Mouse (Mus musculus) CH12.LX (cell line): ENCODE data around the gene Ppp4r4. TPM values are rescaled to one million over a fixed set of nuclear protein-coding genes. Genes with fewer than 3 reads are reported as not detected.

ENCODE experiments used
- DNase-seq: peaks from one replicate; pipeline ENCODE4 v3.0.0-alpha.2; 2013; ENCODE audit errors: extremely low read depth
- H3K27ac ChIP-seq: 2 replicates; pipeline ENCODE4 v1.5.1; 2012; ENCODE audit warnings: low read depth, mild to moderate bottlenecking, control low read depth, moderate library complexity; ENCODE audit not compliant: insufficient read depth
- H3K27me3 ChIP-seq: replicated peaks from 2 replicates; pipeline ENCODE3; 2012; ENCODE audit warnings: inconsistent platforms
- H3K36me3 ChIP-seq, 2 experiments: replicated peaks in 1 of 2; 2 replicates each; pipeline versions ENCODE3 to v1.6.1; 2012; ENCODE audit warnings: inconsistent platforms in 1 of 2, low read length in 1 of 2, mild to moderate bottlenecking in 1 of 2, mixed read lengths in 1 of 2, moderate library complexity in 1 of 2; ENCODE audit not compliant: control insufficient read depth in 1 of 2, insufficient read depth in 1 of 2
- H3K4me1 ChIP-seq, 2 experiments: 2 replicates each; pipeline ENCODE4 v1.6.1; 2012; ENCODE audit warnings: inconsistent platforms in 1 of 2, moderate library complexity in 1 of 2; ENCODE audit not compliant: insufficient read depth in 2 of 2, control insufficient read depth in 1 of 2
- H3K4me2 ChIP-seq: 2 replicates; pipeline ENCODE4 v1.6.1; 2012; ENCODE audit warnings: low read depth, mild to moderate bottlenecking, control low read depth; ENCODE audit not compliant: poor library complexity, insufficient read depth, severe bottlenecking
- H3K4me3 ChIP-seq, 3 experiments: fragments of 150-350 bp in 1 of 3; sonication (generic) in 1 of 3; replicated peaks in 1 of 3; 2 replicates each; pipeline versions ENCODE3 to v1.5.1; 2011 to 2012; ENCODE audit warnings: low read depth in 2 of 3, low read length in 2 of 3, mild to moderate bottlenecking in 2 of 3, moderate library complexity in 2 of 3, control low read depth in 1 of 3, improper control_type of control experiment in 1 of 3, inconsistent platforms in 1 of 3, mixed read lengths in 1 of 3; ENCODE audit not compliant: poor library complexity in 1 of 3
- H3K79me2 ChIP-seq: replicated peaks from 2 replicates; pipeline ENCODE4 v1.6.1; 2012; ENCODE audit warnings: mild to moderate bottlenecking, moderate library complexity; ENCODE audit not compliant: control insufficient read depth, poor library complexity, insufficient read depth, severe bottlenecking; ENCODE audit errors: extremely low read depth
- H3K9ac ChIP-seq: 2 replicates; pipeline ENCODE4 v1.6.1; 2012; ENCODE audit warnings: low read depth, mild to moderate bottlenecking, control low read depth, moderate library complexity; ENCODE audit not compliant: insufficient read depth
- H3K9me3 ChIP-seq: replicated peaks from 2 replicates; pipeline ENCODE3; 2012; ENCODE audit warnings: low read length, inconsistent platforms, mixed read lengths
- CHD1 ChIP-seq: IDR thresholded peaks from 2 replicates; pipeline ENCODE4 v1.6.1; 2012; ENCODE audit warnings: low read depth, low read length, improper control_type of control experiment, inconsistent platforms
- CHD2 ChIP-seq: IDR thresholded peaks from 2 replicates; pipeline ENCODE4 v1.6.1; 2011; ENCODE audit warnings: low read length, improper control_type of control experiment
- CTCF ChIP-seq, 2 experiments: IDR thresholded peaks in 1 of 2; conservative IDR thresholded peaks in 1 of 2; 2 replicates each; pipeline ENCODE4 v1.5.1; 2011 to 2012; ENCODE audit warnings: low read depth in 2 of 2, low read length in 2 of 2, improper control_type of control experiment in 1 of 2, inconsistent platforms in 1 of 2, mild to moderate bottlenecking in 1 of 2, moderate library complexity in 1 of 2
- ELF1 ChIP-seq: IDR thresholded peaks from 2 replicates; pipeline ENCODE4 v1.6.1; 2014; ENCODE audit warnings: low read depth, mild to moderate bottlenecking, inconsistent platforms, low read length, improper control_type of control experiment
- EP300 ChIP-seq: IDR thresholded peaks from 2 replicates; pipeline ENCODE4 v1.6.1; 2011; ENCODE audit warnings: low read length, improper control_type of control experiment
- JUN ChIP-seq: IDR thresholded peaks from 2 replicates; pipeline ENCODE4 v1.6.1; 2011; ENCODE audit warnings: low read depth, mild to moderate bottlenecking, low read length, improper control_type of control experiment, moderate library complexity; ENCODE audit not compliant: insufficient read depth
- JUND ChIP-seq: conservative IDR thresholded peaks from 2 replicates; pipeline ENCODE4 v1.6.1; 2011; ENCODE audit warnings: low read depth, low read length, improper control_type of control experiment
- MAX ChIP-seq: IDR thresholded peaks from 2 replicates; pipeline ENCODE4 v1.6.1; 2011; ENCODE audit warnings: low read length, improper control_type of control experiment
- MAZ ChIP-seq: IDR thresholded peaks from 2 replicates; pipeline ENCODE4 v1.6.1; 2012; ENCODE audit warnings: low read depth, mild to moderate bottlenecking, inconsistent platforms, low read length, improper control_type of control experiment, moderate library complexity
- MXI1 ChIP-seq: IDR thresholded peaks from 2 replicates; pipeline ENCODE4 v1.6.1; 2011; ENCODE audit warnings: mild to moderate bottlenecking, low read depth, low read length, improper control_type of control experiment
- NELFE ChIP-seq: IDR thresholded peaks from 2 replicates; pipeline ENCODE4 v1.6.1; 2011; ENCODE audit warnings: low read depth, low read length, improper control_type of control experiment
- PAX5 ChIP-seq: IDR thresholded peaks from 2 replicates; pipeline ENCODE4 v1.6.1; 2012; ENCODE audit warnings: low read length, inconsistent platforms, mixed read lengths
- POLR2A ChIP-seq: IDR thresholded peaks from 2 replicates; pipeline ENCODE4 v1.6.1; 2011; ENCODE audit warnings: low read depth, mild to moderate bottlenecking, improper control_type of control experiment, low read length
- POLR2AphosphoS2 ChIP-seq: IDR thresholded peaks from 2 replicates; pipeline ENCODE4 v1.6.1; 2011; ENCODE audit warnings: low read depth, low read length, improper control_type of control experiment
- RCOR1 ChIP-seq: conservative IDR thresholded peaks from 2 replicates; pipeline ENCODE4 v1.6.1; 2012; ENCODE audit warnings: low read depth, mild to moderate bottlenecking, inconsistent platforms, low read length, improper control_type of control experiment
- SIN3A ChIP-seq: IDR thresholded peaks from 2 replicates; pipeline ENCODE4 v1.6.1; 2012; ENCODE audit warnings: low read length, improper control_type of control experiment, inconsistent platforms
- SMC3 ChIP-seq: IDR thresholded peaks from 2 replicates; pipeline ENCODE4 v1.6.1; 2011; ENCODE audit warnings: low read depth, low read length, improper control_type of control experiment
- TBP ChIP-seq: conservative IDR thresholded peaks from 2 replicates; pipeline ENCODE4 v1.6.1; 2011; ENCODE audit warnings: low read depth, low read length, improper control_type of control experiment
- TCF12 ChIP-seq: IDR thresholded peaks from 2 replicates; pipeline ENCODE4 v1.6.1; 2014; ENCODE audit warnings: low read depth, mild to moderate bottlenecking, inconsistent platforms, low read length, improper control_type of control experiment
- ZC3H11A ChIP-seq: IDR thresholded peaks from 2 replicates; pipeline ENCODE4 v1.6.1; 2012; ENCODE audit warnings: low read depth, mild to moderate bottlenecking, inconsistent platforms, low read length, improper control_type of control experiment
- ZKSCAN1 ChIP-seq: IDR thresholded peaks from 2 replicates; pipeline ENCODE4 v1.6.1; 2012; ENCODE audit warnings: low read depth, inconsistent platforms, low read length, improper control_type of control experiment, borderline replicate concordance
- ZMIZ1 ChIP-seq: IDR thresholded peaks from 2 replicates; pipeline ENCODE4 v1.6.1; 2012; ENCODE audit warnings: low read depth, mild to moderate bottlenecking, inconsistent platforms, low read length, improper control_type of control experiment
- ZNF384 ChIP-seq: IDR thresholded peaks from 2 replicates; pipeline ENCODE4 v1.6.1; 2012; ENCODE audit warnings: low read depth, low read length, improper control_type of control experiment, inconsistent platforms
- dilution Hi-C: fragments of 300-500 bp; cut with MboI; formaldehyde crosslinking; loops from 2 replicates; pipeline ENCODE4 v1.14.3; 2020; ENCODE audit warnings: low sequenced_read_pairs; ENCODE audit not compliant: extremely low pct_unique_long_range_greater_than_20kb, extremely low pct_ligation_motif_present
- in situ Hi-C: fragments of 300-500 bp; cut with MboI; formaldehyde crosslinking; loops from 3 replicates; pipeline ENCODE4 v1.14.3; 2019; ENCODE audit warnings: low sequenced_read_pairs, low pct_ligation_motif_present, low pct_unique_long_range_greater_than_20kb, mixed read lengths
- polyA plus RNA-seq: library from polyadenylated mRNA; unstranded; fragments of >175 nt; gene quantifications from 2 replicates; pipeline ENCODE4 v1.2.1, GENCODE M21; 2012; ENCODE audit warnings: low read depth; ENCODE audit not compliant: insufficient read length
- total RNA-seq, 2 experiments: library from RNA; depleted of rRNA; stranded (reverse); fragments of 300-350 nt in 1 of 2; fragments of >200 nt in 1 of 2; gene quantifications; 2 replicates each; pipeline ENCODE4 v1.2.3; 2012 to 2014

Ppp4r4 gene
- total and polyA plus RNA-seq, 3 experiments, result 0.38 to 1.7 (median 0.68) TPM

DNA sequence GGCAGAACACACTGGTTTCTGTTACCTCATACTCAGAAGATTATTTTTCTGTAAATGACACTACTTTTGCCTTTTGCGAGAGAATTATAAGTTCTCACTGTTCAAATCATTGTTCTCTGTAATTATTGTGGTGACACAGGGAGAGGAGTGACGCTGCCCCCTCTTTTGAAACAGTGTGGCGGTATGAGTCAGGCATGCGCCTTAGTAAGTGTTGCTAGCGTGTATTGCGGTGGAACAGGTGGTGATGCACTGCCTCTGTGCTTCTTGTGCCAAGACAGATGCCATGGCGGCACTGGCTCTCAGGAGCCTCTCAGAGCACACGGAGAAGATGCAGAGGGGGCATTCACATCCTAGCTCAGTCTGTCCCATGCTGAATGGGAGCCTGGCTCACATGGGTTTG is 22.2 kb upstream of the Ppp4r4 start:
- Histone ChIP-seq H3K36me3 (no peaks in the 10 kb centered on the region), H3K27ac (no peak overlapping the region), H3K9me3 (no peaks in the 10 kb centered on the region), H3K4me2 (no peak overlapping the region), H3K27me3 (no peaks in the 10 kb centered on the region), H3K9ac (no peak overlapping the region), H3K79me2 (no peaks in the 10 kb centered on the region), H3K4me3 (no peak overlapping the region), H3K4me1 (peaks cover 0 to 3% of the 10 kb centered on the region in 2 experiments; a peak in 1 of 4 replicates)
- TF ChIP-seq POLR2A (no peak), TBP (no peak), CTCF (conservative IDR thresholded peaks at IDR 0.05 in 1 of 2, IDR thresholded peaks at IDR 0.05 in 1 of 2; ENCODE audit: low read depth in 2 of 2, low read length in 2 of 2) (no peak), ZNF384 (no peak), ZKSCAN1 (no peak), POLR2AphosphoS2 (no peak), CHD2 (no peak), JUN (no peak), SMC3 (no peak), RCOR1 (no peak), PAX5 (no peak), SIN3A (no peak), NELFE (no peak), MXI1 (no peak), ELF1 (no peak)
- no peak for DNase-seq
- in situ Hi-C loops, result loop anchor here (25.0 kb wide), 1 partner anchor 127 kb away; the partner anchor contains the start of gene Serpina10
- dilution Hi-C loops, result no loop called here

DNA sequence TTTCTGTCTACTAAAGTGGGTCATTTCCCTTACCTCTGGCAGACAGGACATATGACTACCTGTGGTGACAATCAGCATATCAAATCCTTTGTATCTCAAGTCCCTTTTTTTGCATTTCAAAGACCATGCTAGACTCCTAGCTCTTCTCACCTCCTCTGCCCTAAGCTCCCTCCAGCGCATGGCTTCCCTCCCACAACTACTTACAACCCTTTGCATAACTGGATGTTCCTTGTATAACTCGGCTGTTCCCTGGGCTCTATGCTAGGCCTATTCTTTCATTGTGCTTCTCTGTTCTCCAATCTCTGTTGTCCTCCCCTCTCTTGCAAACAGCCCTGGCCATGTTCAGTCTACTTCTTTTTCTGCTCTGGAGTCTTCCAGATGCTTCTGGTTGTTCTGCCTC is 20.5 kb upstream of the Ppp4r4 start:
- Histone ChIP-seq H3K27ac (no peak overlapping the region), H3K36me3 (no peaks in the 10 kb centered on the region), H3K4me3 (no peak overlapping the region), H3K79me2 (no peaks in the 10 kb centered on the region), H3K9ac (no peak overlapping the region)
- no peak for DNase-seq
- TF ChIP-seq EP300 (no peak), TCF12 (no peak), CHD1 (no peak), CTCF (conservative IDR thresholded peaks at IDR 0.05 in 1 of 2, IDR thresholded peaks at IDR 0.05 in 1 of 2; ENCODE audit: low read depth in 2 of 2, low read length in 2 of 2) (no peak), ZC3H11A (no peak), ZMIZ1 (no peak), JUND (no peak), MAZ (no peak), MAX (no peak), CHD2 (no peak)
- TF ChIP-seq, all 38 proteins: peak for 0
- H3K4me1 ChIP-seq, result peaks cover 0 to 3% of the 10 kb centered on the region in 2 experiments; a peak in 1 of 4 replicates
- in situ Hi-C loops (loop anchor here (25.0 kb wide), 1 partner anchor 126 kb away; the partner anchor contains the start of gene Serpina10), dilution Hi-C loops (no loop called here)
- no peaks in the 10 kb centered on the region for H3K27me3 ChIP-seq
- no peaks in the 10 kb centered on the region for H3K9me3 ChIP-seq
- H3K4me2 ChIP-seq, result no peak overlapping the region
